Mouse (Mus musculus) lung, postnatal 4 days (tissue): ENCODE data around the gene Dlx5.

Experiments used
- DNase-seq, 2 experiments: peaks; one replicate each; pipeline ENCODE4 v3.0.0; 2021

Dlx5 gene

DNA sequence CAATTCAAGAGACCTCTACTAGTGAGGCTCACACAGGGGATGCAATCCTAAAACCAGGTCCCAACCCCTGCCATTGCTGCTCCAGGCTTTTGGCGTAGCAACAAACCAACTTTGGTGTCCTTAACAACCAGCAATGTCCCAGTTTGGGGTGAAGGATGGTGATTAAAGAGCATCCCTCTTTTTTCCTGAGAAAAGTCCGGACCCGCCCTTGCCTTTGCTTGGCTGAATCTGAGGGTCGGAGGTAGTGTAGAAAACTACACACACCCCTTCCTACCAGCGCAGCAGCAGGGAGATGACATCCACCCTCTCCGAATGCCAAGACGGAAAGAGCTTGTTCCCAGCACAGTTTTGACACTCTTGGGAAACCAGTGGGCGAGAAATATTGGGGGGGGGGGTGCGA, 6.2 kb downstream of the Dlx5 start:
- DNase-seq = no peak

GRCm38 (mm10) chr6:6875136-6875535, 6.7 kb downstream of the Dlx5 start:
- no peak for DNase-seq

DNA sequence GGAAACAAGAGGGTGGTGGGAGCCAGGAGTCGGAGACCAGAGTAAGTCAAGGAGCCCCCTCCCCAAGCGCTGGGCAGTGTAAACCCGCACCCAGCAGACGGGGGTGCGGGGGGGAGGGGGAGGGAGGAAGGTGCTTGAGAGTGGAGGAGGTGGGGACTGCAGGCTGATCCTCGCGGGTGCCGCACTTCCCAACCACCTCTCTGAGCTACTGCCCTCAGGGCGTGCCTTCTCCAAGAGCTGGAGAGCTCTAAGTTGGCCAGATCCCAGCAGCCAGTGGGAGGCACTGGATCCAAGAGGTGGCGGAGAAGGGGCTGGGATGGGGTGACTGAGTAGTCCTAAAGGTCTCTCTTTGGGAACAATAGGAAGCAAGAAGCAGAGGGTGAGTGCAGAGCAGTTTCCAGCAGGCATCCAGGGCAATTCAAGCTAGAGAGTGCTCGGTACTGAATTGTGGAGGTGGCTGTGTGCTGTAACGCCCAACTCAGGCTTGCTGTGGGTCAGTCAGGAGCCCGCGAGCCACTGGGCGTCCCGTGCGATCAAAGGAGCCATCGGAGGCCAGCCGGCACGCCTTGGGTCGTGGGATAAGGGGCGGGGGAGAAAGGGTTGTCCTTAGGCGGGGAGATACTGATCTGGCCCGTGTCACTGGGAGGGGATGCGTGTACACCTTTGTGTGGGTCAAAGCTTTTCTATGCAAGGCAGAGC, 7.7 kb downstream of the Dlx5 start:
- DNase-seq = no peak

DNA sequence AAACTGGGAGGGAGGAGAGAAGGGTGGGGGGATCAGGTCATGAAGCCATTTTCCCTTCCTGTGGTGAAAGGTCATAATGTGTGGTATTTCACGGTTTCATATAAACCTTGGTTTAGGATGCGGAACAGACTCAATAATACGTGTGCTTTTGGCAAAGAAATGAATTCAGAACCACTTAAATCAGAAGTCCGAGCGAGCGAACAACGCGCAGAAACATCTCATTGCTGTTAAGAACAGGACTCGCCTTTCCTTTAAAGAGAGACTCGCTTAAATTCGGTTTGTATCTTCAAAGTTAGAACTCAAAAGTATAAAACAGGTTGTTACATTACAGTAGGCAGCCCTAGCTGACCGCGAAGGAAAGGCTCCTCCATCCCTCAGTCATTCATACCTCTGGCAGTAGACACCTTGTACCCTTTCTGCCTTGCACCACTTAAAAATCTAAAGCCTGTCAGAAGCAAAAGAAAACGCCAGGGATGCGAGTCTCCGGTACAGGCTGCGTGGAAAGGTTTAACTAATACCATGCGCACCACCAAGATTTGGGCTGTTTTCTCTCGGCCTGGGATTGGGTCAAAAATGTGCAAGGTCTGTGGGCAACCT, 8.3 kb downstream of the Dlx5 start:
- no peak for DNase-seq

DNA sequence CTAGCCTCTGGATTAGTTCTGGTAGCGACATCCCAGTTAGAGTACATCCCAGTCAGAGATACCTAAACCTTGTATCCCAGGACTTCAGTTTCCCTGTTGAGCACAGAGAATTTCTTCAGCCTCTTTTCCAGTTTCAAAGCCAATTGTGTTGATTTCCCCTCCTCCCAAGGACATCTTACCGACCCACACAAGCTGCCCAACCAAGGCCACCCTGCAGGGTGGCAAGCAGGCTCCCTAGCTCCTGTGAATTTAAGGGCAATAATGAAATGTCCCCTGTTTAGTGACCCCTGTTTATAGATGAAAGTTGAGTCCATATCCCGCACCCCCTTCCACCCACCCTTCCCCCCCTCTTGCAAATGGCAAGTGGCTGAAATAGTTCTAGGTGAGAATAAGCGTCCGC, 9.0 kb downstream of the Dlx5 start:
- no peak for DNase-seq

GRCm38 (mm10) chr6:6871692-6872091, 10.2 kb downstream of the Dlx5 start:
- no peak for DNase-seq

DNA sequence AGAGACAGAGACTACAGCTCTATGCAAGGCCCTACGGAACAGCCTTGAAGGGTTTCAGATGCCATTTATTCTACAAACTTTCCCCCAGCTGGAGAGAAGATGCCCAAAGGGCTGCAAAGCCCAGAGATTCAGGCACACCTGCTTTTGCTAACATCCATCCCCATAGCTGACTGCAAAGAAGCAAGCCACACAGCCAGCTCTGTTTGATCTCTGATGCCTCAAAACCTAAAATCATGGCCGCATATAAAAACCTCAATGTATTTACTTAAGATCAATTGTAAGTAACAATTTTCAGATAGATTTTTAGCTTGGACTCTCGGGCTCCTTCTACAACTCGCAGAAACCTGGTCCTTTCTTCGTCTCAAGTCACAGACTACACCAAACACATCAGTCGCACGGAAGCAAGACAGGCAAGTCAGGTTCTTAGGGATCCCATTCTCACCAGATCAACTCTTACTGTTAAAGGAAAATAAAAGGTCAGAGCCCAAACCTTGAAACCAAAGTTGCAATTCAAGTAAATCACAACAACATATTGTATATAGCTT, 10.9 kb downstream of the Dlx5 start:
- no peak for DNase-seq

GRCm38 (mm10) chr6:6869961-6870800, 11.7 kb downstream of the Dlx5 start:
- no peak for DNase-seq

DNA sequence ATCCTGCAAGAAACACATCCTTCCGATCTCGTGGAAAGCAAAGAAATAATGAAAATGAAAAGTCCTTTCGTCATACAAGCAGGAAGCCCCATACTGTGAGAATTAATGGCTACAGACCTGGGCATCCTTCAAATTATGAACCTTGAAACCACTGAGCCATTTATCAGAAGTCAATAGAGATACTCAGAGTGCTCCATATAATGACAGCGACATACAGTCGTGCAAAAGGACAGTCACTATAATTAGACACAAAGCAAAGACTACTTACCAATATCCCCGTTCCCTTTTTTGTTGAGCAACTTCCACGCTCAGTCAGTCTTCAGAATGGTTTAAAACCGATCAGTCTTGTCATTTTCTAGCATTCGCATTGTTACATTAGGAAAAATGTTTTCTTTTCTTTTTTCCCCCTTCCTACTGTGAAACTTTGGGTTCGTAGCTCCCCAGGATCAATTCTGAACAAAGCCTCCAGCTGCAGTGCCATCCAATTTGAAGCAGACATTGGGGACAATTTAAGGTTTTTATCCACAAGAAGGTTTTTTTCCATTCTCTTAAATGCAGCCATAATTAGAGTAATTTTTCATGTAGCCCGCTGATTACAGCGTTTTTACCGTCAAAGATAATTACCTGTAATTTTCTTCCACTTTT, 12.7 kb downstream of the Dlx5 start:
- DNase-seq = no peak

DNA sequence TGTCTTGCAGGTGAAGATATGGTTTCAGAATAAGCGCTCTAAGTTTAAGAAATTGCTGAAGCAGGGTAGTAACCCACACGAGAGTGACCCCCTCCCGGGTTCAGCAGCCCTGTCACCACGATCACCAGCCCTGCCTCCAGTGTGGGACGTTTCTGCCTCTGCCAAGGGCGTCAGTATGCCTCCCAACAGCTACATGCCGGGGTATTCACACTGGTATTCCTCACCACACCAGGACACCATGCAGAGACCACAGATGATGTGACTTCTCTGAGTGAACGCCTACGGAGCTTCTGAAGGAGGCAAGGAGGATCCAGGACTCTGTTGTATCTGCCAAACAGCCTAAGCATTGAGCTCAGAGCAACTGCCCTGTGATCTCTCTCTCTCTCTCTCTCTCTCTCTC, 14.9 kb downstream of the Dlx5 start:
- DNase-seq = no peak

DNA sequence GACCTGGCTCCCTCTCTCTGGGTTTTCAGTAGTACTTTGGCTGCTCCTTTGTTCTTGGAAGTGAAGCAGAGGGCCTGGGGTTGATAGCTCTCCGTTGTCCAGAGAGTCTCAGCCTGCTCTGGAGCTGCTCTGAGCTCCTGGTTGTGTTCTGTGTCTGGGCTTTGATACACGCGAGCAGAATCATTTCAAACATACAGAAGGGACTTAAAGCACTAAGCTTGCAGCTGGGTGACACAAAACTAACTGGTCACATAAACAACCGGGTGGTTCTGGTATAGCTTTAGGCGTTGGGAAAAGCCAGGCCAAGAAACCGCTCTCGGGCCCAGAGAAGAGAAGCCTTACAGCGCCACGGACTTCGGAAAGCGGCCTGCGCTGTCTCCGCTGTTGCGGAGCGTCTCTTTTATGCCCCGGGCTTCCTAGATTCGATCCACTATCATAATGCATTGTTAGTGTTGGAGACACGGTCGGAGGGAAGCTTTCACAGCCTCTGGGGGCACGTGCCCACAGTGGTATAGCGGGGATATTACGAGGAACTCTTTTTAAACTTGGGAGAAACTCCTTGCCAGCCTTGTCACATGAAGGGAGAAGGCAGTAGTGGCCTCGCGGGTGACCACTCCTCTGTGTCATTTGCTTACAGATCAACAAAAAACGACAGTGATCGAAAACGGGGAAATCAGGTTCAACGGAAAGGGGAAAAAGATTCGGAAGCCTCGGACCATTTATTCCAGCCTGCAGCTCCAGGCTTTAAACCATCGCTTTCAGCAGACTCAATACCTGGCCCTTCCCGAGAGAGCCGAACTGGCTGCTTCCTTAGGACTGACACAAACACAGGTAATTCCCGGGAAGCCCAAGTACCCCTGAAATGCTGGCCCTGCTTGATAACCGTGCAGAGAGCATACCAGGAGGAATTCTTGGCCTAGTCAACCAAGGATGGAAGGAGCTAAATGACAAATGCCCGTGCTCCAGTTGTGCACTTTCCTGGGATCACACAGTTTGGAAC, 17.1 kb downstream of the Dlx5 start:
- DNase-seq = no peak

DNA sequence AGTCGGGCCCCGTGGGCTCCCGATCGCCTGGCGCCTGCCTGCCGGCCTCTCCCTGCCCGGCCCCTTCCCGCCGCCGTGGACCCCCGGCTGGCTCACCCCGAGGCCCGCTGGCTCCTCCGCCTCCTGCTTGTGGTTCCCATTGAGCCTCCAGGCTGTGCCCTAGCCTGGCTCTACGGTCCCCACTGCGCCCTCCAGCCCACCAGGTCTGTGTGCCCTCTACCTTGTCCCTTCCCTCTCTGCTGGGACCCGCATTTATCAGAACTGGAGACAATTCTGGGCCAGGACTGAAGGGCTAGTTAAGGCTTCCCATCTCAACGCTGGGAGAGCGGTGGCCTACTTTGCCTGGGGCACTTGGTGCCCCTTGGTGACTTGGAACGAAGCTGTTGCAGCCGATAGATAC, 17.9 kb downstream of the Dlx5 start:
- no peak for DNase-seq

DNA sequence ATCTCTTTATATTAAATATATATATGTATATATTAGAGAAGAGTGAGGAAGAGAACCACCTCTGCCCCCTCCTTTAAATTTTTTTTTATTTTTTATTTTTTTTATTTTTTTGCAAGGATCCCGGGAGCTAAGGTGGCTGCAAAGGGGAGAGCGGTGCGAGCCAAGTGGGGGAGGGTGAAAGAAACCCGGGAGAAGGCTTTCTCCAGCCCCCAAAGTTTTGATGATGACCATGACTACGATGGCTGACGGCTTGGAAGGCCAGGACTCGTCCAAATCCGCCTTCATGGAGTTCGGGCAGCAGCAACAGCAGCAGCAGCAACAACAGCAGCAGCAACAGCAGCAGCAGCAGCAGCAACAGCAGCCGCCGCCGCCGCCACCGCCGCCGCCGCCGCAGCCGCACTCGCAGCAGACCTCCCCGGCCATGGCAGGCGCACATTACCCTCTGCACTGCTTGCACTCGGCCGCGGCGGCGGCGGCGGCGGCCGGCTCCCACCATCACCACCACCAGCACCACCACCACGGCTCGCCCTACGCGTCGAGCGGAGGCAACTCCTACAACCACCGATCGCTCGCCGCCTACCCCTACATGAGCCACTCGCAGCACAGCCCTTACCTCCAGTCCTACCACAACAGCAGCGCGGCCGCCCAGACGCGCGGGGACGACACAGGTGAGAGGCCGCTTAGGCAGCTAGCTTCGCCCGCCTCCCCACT, 18.6 kb downstream of the Dlx5 start, which contains the start of gene Dlx6:
Dlx6 (plus strand) TSS at position 175 of the 711 bp plus-strand sequence.
- no peak for DNase-seq

GRCm38 (mm10) chr6:6862611-6863010, 19.3 kb downstream of the Dlx5 start:
- DNase-seq = no peak

DNA sequence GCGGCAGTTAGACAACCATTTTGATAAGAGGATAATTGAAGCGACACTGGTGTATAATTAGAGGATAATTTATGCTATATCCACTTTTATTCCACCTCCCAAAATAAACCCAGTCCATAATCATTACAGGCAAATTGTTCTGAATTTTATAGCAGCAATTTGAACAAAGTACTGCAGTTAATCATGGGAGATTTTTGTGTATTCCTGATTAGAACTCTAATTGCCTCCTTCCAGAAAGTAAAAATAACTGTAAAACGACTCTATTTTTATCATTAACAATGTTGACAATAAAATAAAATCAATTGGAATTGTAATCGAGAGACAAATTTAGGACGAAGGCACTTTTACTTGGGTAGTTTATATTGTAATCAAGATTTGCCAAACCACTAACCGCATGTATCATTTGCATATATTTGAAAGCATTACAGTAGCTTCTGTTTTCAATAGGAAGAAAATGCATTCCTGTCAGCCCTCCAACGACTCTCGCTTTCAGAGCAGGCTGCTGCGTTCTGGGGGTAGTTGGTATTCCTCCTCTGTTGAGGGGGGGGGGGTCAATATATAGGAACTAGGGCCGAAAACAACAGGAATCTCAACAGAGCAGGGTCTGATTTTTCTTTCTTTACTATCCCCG, 20.0 kb downstream of the Dlx5 start:
- no peak for DNase-seq

DNA sequence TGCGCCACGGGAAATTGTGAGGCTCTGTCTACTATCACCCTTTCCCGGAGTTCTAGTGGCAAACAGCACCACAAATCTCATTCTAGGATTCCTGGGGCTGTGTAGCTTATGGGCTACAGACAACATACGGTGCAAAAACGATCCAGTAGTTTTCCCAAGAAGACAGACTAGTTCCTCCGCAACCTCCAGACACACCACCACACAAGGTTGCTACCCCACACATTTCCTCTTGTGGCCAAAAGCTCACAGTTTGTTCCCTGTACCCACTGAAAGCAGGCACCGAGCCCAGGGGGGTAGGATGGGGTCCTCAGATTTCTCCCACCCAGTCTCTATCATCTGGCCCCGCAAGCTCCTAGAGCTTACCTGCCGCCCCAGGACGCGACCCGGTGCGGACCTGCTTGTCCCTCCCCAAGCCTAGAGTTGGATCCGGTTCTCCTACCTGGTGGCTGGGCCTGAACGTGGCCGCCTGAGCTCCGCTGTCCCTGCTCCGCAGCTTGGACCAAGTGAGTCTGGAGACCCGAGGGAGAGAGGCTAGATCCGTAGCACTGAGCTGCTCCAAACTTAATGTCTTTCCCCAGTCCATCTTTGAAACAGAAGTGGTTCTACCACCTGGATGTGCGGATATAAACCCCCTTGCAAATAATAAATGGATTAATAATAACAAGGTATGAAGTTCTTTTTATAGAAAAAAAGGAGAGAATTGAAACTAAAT, 20.6 kb downstream of the Dlx5 start:
- no peak for DNase-seq

DNA sequence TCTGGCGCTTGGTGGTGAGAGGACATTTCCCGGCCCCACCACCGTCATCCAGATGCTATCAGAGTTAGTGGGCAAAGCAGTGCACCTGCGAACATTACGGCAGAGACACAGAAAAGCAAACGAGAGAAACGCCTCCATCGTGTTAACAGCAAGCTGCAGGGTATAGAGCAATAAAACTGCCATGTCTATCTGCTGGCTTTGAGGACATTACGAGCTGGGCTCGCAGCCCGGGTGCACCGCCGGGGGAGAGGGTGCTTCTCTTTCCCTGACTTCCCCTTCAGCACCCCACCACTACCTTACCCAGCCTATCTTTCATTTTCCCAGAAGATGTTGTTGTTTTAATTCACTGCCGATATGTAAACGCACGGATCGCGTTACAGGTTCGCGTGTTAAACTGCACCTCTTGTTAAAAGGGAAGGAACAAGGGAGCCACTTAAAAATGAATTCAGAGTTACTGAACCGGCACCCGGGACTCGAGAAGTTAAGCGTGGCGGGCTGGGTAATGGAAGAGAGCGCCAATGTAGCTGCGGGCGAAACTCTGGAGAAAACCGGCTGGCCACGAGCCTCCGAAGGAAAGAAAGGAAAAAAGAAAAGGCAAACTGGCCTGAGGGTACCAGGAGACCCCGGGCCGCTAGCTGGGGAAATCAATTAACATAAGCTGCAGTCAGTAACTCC, 21.3 kb downstream of the Dlx5 start:
- no peak for DNase-seq

DNA sequence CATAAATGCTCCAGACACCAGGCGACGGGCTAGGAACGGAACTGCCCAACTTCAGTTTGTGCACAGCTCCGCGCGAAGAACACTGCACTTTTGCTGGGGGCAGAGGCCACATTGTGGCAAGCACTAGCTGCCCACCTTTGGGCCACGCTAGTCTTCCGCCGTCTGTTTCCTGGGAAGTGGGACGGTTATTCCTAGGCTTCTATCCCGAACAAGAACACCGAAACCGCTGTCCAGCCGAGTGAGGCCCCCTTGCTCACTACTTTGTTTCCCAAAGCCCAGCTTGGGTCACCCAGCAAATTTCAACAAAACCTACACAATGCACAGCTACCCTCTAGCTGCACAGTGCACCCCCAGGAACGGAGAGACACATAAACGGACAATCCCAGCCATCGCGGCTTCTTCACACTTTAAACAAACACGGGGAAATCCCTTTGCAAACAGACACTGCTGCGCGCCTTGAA, 21.9 kb downstream of the Dlx5 start:
- no peak for DNase-seq
